ENCODE assay signal across 24 mouse cellular contexts in the genomic region with DNA sequence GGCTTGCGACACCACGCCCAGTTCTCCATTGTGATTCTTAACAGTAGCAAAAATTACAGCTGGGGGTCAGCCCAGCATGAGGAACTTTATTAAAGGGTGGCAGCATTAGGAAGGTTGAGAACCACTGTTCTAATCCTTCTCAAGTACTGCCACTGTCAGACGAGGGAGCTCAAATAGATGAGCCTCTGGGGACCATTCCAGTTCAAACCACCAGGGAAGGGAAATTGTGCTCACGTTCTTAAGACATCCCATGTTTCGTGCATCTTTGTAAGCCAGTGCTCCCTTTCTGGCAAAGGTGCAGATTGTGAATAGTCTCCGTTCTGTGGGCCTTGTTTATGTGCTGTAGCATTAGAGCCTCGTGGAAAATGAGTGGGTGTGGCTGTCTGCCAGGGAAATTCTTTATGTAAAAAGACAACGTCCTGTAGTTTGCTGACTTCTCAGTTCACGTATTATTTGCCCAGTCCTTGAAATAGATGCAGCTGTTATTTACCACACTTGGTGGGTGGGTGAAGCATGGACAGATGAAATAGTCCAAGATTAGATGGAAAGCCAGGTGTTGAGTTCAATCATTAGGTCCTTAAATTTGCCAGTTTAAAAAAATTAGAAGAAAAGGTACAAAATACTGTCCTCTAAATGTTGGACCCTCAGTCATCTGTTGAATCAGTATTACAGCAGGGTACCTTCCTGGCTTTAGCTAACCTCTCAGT. TPM values are rescaled to one million over a fixed set of nuclear protein-coding genes. Genes with fewer than 3 reads are reported as not detected.
DNase-seq lines count a peak whose midpoint lies in the region; ATAC-seq and TF ChIP-seq lines count a peak whose summit lies in the region.
"Had no signal": no experiment of that assay in that cellular context is flagged by ENCODE, and none has a peak within 500 bp of the region (broad histone marks: within the 10 kb centered on the region; RNA-seq: fewer than 3 reads in every experiment).

No protein-coding gene starts in this region.

- DNase-seq in embryonic facial prominence, embryonic 14.5 days (ENCODE audit: low spot score), result peak; percentile 71
- DNase-seq in embryonic facial prominence, embryonic 10.5 days (ENCODE audit: low spot score), result no peak
- peak; percentile 19 for DNase-seq in lung, embryonic 14.5 days
- DNase-seq in lung, postnatal 14 days, result no peak
- DNase-seq in right cerebral cortex, postnatal 25 days, result no peak
- DNase-seq: adrenal gland, adult 8-10 months; cerebellum, adult 8-10 months; cerebellum, postnatal 36 days; gastrocnemius, postnatal 25 days; heart, adult 2 months; kidney, adult 9 months; kidney, postnatal 36 days; lung, adult 18-20 months; retina, postnatal 1 day; thymus, postnatal 14 days had no signal

- H3K27me3 ChIP-seq in embryonic facial prominence, embryonic 14.5 days (replicated peaks; ENCODE audit: control insufficient read depth, insufficient read depth, low read length), result no peaks in the 10 kb centered on the region
- no peaks in the 10 kb centered on the region for H3K27me3 ChIP-seq in embryonic facial prominence, embryonic 10.5 days (replicated peaks; ENCODE audit: low read depth, poor library complexity, severe bottlenecking)
- no peaks in the 10 kb centered on the region for H3K27me3 ChIP-seq in lung, embryonic 14.5 days (ENCODE audit: insufficient read depth, low read length)
- H3K27me3 ChIP-seq in hindbrain, embryonic 12.5 days, result no peaks in the 10 kb centered on the region
- H3K27me3 ChIP-seq: hindbrain, embryonic 13.5 days; megakaryocyte, embryonic 14.5 days; midbrain, embryonic 13.5 days; neural tube, embryonic 12.5 days had no signal

- H3K9ac ChIP-seq in embryonic facial prominence, embryonic 14.5 days (ENCODE audit: low read depth, low read length), result no peak overlapping the region
- no peak overlapping the region for H3K9ac ChIP-seq in lung, embryonic 14.5 days
- no peak overlapping the region for H3K9ac ChIP-seq in hindbrain, embryonic 12.5 days
- H3K9ac ChIP-seq: hindbrain, embryonic 13.5 days; midbrain, embryonic 13.5 days; neural tube, embryonic 12.5 days had no signal

- no peaks in the 10 kb centered on the region for H3K36me3 ChIP-seq in embryonic facial prominence, embryonic 14.5 days (ENCODE audit: control insufficient read depth, insufficient read depth, low read length)
- peaks cover 8% of the 10 kb centered on the region; the same call in 1 of the 2 replicates for H3K36me3 ChIP-seq in embryonic facial prominence, embryonic 10.5 days (replicated peaks)
- no peaks in the 10 kb centered on the region for H3K36me3 ChIP-seq in lung, embryonic 14.5 days (ENCODE audit: insufficient read depth)
- no peaks in the 10 kb centered on the region for H3K36me3 ChIP-seq in hindbrain, embryonic 12.5 days
- H3K36me3 ChIP-seq: hindbrain, embryonic 13.5 days; midbrain, embryonic 13.5 days; neural tube, embryonic 12.5 days had no signal

- no peak for ATAC-seq in embryonic facial prominence, embryonic 14.5 days (ENCODE audit: low read depth)
- ATAC-seq in lung, embryonic 14.5 days (ENCODE audit: insufficient read depth), result no peak
- no peak for ATAC-seq in hindbrain, embryonic 12.5 days (ENCODE audit: low FRiP score)
- ATAC-seq: forebrain, embryonic 16.5 days; midbrain, embryonic 13.5 days had no signal

- H3K9me3 ChIP-seq in embryonic facial prominence, embryonic 14.5 days (ENCODE audit: control insufficient read depth, low read length), result no peaks in the 10 kb centered on the region
- no peaks in the 10 kb centered on the region for H3K9me3 ChIP-seq in embryonic facial prominence, embryonic 10.5 days
- H3K9me3 ChIP-seq in lung, embryonic 14.5 days (ENCODE audit: low read depth, low read length), result no peaks in the 10 kb centered on the region
- no peaks in the 10 kb centered on the region for H3K9me3 ChIP-seq in hindbrain, embryonic 12.5 days (replicated peaks)
- H3K9me3 ChIP-seq: hindbrain, embryonic 13.5 days; megakaryocyte, embryonic 14.5 days; midbrain, embryonic 13.5 days; neural tube, embryonic 12.5 days had no signal

- 52% methylated on average over 9 of the region's 9 CpGs for WGBS in embryonic facial prominence, embryonic 14.5 days
- 82% methylated on average over 9 of the region's 9 CpGs for WGBS in embryonic facial prominence, embryonic 10.5 days
- WGBS in lung, embryonic 14.5 days, result 49% methylated on average over 9 of the region's 9 CpGs
- WGBS in olfactory bulb, adult 2 months, result 41% methylated on average over 9 of the region's 9 CpGs
- WGBS in hindbrain, embryonic 12.5 days, result 74% methylated on average over 9 of the region's 9 CpGs

- H3K27ac ChIP-seq in embryonic facial prominence, embryonic 14.5 days (replicated peaks; ENCODE audit: low read depth, low read length), result no peak overlapping the region
- H3K27ac ChIP-seq in embryonic facial prominence, embryonic 10.5 days (replicated peaks), result no peak overlapping the region
- H3K27ac ChIP-seq in lung, embryonic 14.5 days (ENCODE audit: low read depth), result no peak overlapping the region
- H3K27ac ChIP-seq in bone marrow macrophage, adult 2 months (ENCODE audit: insufficient read depth, low read depth, low read length), result peak overlapping the region; percentile 46
- H3K27ac ChIP-seq in olfactory bulb, adult 2 months (ENCODE audit: insufficient read depth, low read depth, low read length), result peak overlapping the region; percentile 62
- H3K27ac ChIP-seq in hindbrain, embryonic 12.5 days, result no peak overlapping the region
- H3K27ac ChIP-seq: heart, adult 2 months; hindbrain, embryonic 13.5 days; midbrain, embryonic 13.5 days; neural tube, embryonic 12.5 days had no signal

- TF ChIP-seq CTCF in lung, embryonic 14.5 days (IDR thresholded peaks at IDR 0.05; ENCODE audit: low read depth), result no peak
- TF ChIP-seq CTCF in bone marrow macrophage, adult 2 months (IDR thresholded peaks at IDR 0.05; ENCODE audit: low read depth, low read length), result no peak
- no peak for TF ChIP-seq CTCF in olfactory bulb, adult 2 months (IDR thresholded peaks at IDR 0.05; ENCODE audit: insufficient read depth, low read depth, low read length)

- peaks cover 23% of the 10 kb centered on the region for H3K4me1 ChIP-seq in embryonic facial prominence, embryonic 14.5 days (ENCODE audit: control insufficient read depth, insufficient read depth, low read length)
- peaks cover 41% of the 10 kb centered on the region for H3K4me1 ChIP-seq in embryonic facial prominence, embryonic 10.5 days
- H3K4me1 ChIP-seq in lung, embryonic 14.5 days (ENCODE audit: insufficient read depth), result no peaks in the 10 kb centered on the region
- H3K4me1 ChIP-seq in bone marrow macrophage, adult 2 months (ENCODE audit: control insufficient read depth, insufficient read depth, low read length), result peaks cover 63% of the 10 kb centered on the region
- peaks cover 7% of the 10 kb centered on the region for H3K4me1 ChIP-seq in olfactory bulb, adult 2 months (ENCODE audit: control insufficient read depth, insufficient read depth, low read length)
- peaks cover 21% of the 10 kb centered on the region for H3K4me1 ChIP-seq in hindbrain, embryonic 12.5 days

- H3K4me3 ChIP-seq in embryonic facial prominence, embryonic 14.5 days (ENCODE audit: low read depth, low read length), result no peak overlapping the region
- no peak overlapping the region for H3K4me3 ChIP-seq in embryonic facial prominence, embryonic 10.5 days
- no peak overlapping the region for H3K4me3 ChIP-seq in lung, embryonic 14.5 days (ENCODE audit: low read depth, low read length)
- no peak overlapping the region for H3K4me3 ChIP-seq in bone marrow macrophage, adult 2 months (ENCODE audit: insufficient read depth, low read length)
- no peak overlapping the region for H3K4me3 ChIP-seq in olfactory bulb, adult 2 months (ENCODE audit: insufficient read depth, low read depth, low read length)
- no peak overlapping the region for H3K4me3 ChIP-seq in hindbrain, embryonic 12.5 days
- H3K4me3 ChIP-seq: heart, adult 2 months; hindbrain, embryonic 13.5 days; megakaryocyte, embryonic 14.5 days; midbrain, embryonic 13.5 days; neural tube, embryonic 12.5 days had no signal

- no peak for TF ChIP-seq POLR2A in bone marrow macrophage, adult 2 months (IDR thresholded peaks at IDR 0.05; ENCODE audit: borderline replicate concordance, low read depth, low read length)
- no peak for TF ChIP-seq POLR2A in olfactory bulb, adult 2 months (IDR thresholded peaks at IDR 0.05; ENCODE audit: insufficient read depth, low read depth, low read length)

- H3K4me2 ChIP-seq in embryonic facial prominence, embryonic 14.5 days (ENCODE audit: low read depth, low read length), result no peak overlapping the region
- no peak overlapping the region for H3K4me2 ChIP-seq in lung, embryonic 14.5 days
- no peak overlapping the region for H3K4me2 ChIP-seq in hindbrain, embryonic 12.5 days (replicated peaks)
- H3K4me2 ChIP-seq: hindbrain, embryonic 13.5 days; liver, embryonic 11.5 days; midbrain, embryonic 13.5 days; neural tube, embryonic 12.5 days had no signal

RNA-seq across cellular contexts. Expression of a gene that starts 5.2 kb away (rescaled TPM):
- 103 and 118 TPM in 2 replicates for polyA plus RNA-seq in embryonic facial prominence, embryonic 14.5 days (2014; fragmentation: Nextera tagmentation; extraction: Ambion mirVana)
- 110 and 111 TPM in 2 replicates for polyA plus RNA-seq in embryonic facial prominence, embryonic 10.5 days (2016; fragmentation: Nextera tagmentation; extraction: Ambion mirVana)
- 129 and 138 TPM in 2 replicates for polyA plus RNA-seq in lung, embryonic 14.5 days (2014; fragmentation: Nextera tagmentation; extraction: Ambion mirVana)
- polyA plus RNA-seq in bone marrow macrophage, adult 2 months (2012; ENCODE audit: insufficient read depth, insufficient read length, missing spikeins), result 132 and 147 TPM in 2 replicates
- polyA plus RNA-seq in olfactory bulb, adult 2 months (2012; ENCODE audit: insufficient read depth, insufficient read length, low replicate concordance, missing spikeins), result 665 TPM in 1 of 2 replicates, not detected in the other
- 81.3 and 83.7 TPM in 2 replicates for polyA plus RNA-seq in hindbrain, embryonic 12.5 days (2016; fragmentation: Nextera tagmentation; extraction: Ambion mirVana)

RNA-seq across cellular contexts. Expression of a gene that starts 52.8 kb away (rescaled TPM):
- 25.7 and 25.8 TPM in 2 replicates for polyA plus RNA-seq in embryonic facial prominence, embryonic 14.5 days (2014; fragmentation: Nextera tagmentation; extraction: Ambion mirVana)
- polyA plus RNA-seq in embryonic facial prominence, embryonic 10.5 days (2016; fragmentation: Nextera tagmentation; extraction: Ambion mirVana), result 32.6 and 35.5 TPM in 2 replicates
- 30.9 and 32.3 TPM in 2 replicates for polyA plus RNA-seq in lung, embryonic 14.5 days (2014; fragmentation: Nextera tagmentation; extraction: Ambion mirVana)
- polyA plus RNA-seq in bone marrow macrophage, adult 2 months (2012; ENCODE audit: insufficient read depth, insufficient read length, missing spikeins), result 21.4 and 25.7 TPM in 2 replicates
- polyA plus RNA-seq in olfactory bulb, adult 2 months (2012; ENCODE audit: insufficient read depth, insufficient read length, low replicate concordance, missing spikeins), result not detected in 2 replicates
- 40.7 and 42.8 TPM in 2 replicates for polyA plus RNA-seq in hindbrain, embryonic 12.5 days (2016; fragmentation: Nextera tagmentation; extraction: Ambion mirVana)

Comparison
In these comparisons a context has a peak if more than half of its experiments do, and no peak if none do; other contexts are left out.
1. DNase-seq: peak in embryonic facial prominence, embryonic 14.5 days (single experiment) and lung, embryonic 14.5 days (single experiment); none in embryonic facial prominence, embryonic 10.5 days (single experiment), lung, postnatal 14 days (single experiment) and right cerebral cortex, postnatal 25 days (single experiment).
2. H3K27ac ChIP-seq: peak in bone marrow macrophage, adult 2 months (single experiment) and olfactory bulb, adult 2 months (single experiment); none in embryonic facial prominence, embryonic 14.5 days (single experiment), embryonic facial prominence, embryonic 10.5 days (single experiment), lung, embryonic 14.5 days (single experiment) and hindbrain, embryonic 12.5 days (single experiment).